Mouse (Mus musculus) kidney, embryonic 16.5 days (tissue): ENCODE data around the gene Stk24. TPM values are rescaled to one million over a fixed set of nuclear protein-coding genes. Genes with fewer than 3 reads are reported as not detected.

ENCODE experiments used
- ATAC-seq: fragments of 200-750 bp; cut with Nextera tagmentation; 2 replicates; pipeline ENCODE4 v1.8.0; 2017; ENCODE audit warnings: moderate TSS enrichment; ENCODE audit not compliant: low FRiP score, low TSS enrichment
- H3K27ac ChIP-seq: fragments of 300-500 bp; sonication (generic); 2 replicates; pipeline ENCODE4 v1.5.1; 2014; ENCODE audit warnings: low read length
- H3K27me3 ChIP-seq: fragments of 300-500 bp; sonication (generic); 2 replicates; pipeline ENCODE4 v1.6.1; 2014; ENCODE audit warnings: low read length, control low read depth, mixed read lengths; ENCODE audit not compliant: insufficient read depth
- H3K36me3 ChIP-seq: fragments of 300-500 bp; sonication (generic); 2 replicates; pipeline ENCODE4 v1.6.1; 2014; ENCODE audit warnings: low read length, control low read depth, mixed read lengths; ENCODE audit not compliant: insufficient read depth
- H3K4me1 ChIP-seq: fragments of 300-500 bp; sonication (generic); 2 replicates; pipeline ENCODE4 v1.6.1; 2014; ENCODE audit warnings: low read length, control low read depth, mixed read lengths; ENCODE audit not compliant: insufficient read depth
- H3K4me2 ChIP-seq: fragments of 300-500 bp; sonication (generic); replicated peaks from 2 replicates; pipeline ENCODE4 v1.6.1; 2014; ENCODE audit warnings: low read depth, low read length
- H3K4me3 ChIP-seq: fragments of 300-500 bp; sonication (generic); 2 replicates; pipeline ENCODE4 v1.5.1; 2014; ENCODE audit warnings: mild to moderate bottlenecking, low read length
- H3K9ac ChIP-seq: fragments of 300-500 bp; sonication (generic); replicated peaks from 2 replicates; pipeline ENCODE4 v1.6.1; 2014; ENCODE audit warnings: low read length
- H3K9me3 ChIP-seq: fragments of 300-500 bp; sonication (generic); 2 replicates; pipeline ENCODE4 v1.6.1; 2016; ENCODE audit warnings: low read length, control low read depth
- WGBS: fragments of 180-500 bp; shearing (Covaris S2); extraction: QIAGEN DNeasy Blood & Tissue Kit; methylation state at CpG from one replicate; pipeline ENCODE4 v1.1.7; 2014; 5-methylcytosine and 5-hydroxymethylcytosine counted together
- polyA plus RNA-seq: library from polyadenylated mRNA; unstranded; fragments of >200 nt; fragmentation: Nextera tagmentation; extraction: Ambion mirVana; gene quantifications from 2 replicates; pipeline ENCODE4 v1.2.1, GENCODE M21; 2015

The Stk24 gene
- polyA plus RNA-seq, 1 experiment from 2014 or later: 34.8 TPM

GRCm38 (mm10) chr14:121324521-121325330, 55.1 kb downstream of the Stk24 start:
- Histone ChIP-seq H3K4me2 (no peak overlapping the region), H3K27me3 (no peaks in the 10 kb centered on the region), H3K27ac (no peak overlapping the region), H3K4me1 (peaks cover 27% of the 10 kb centered on the region), H3K4me3 (no peak overlapping the region), H3K36me3 (no peaks in the 10 kb centered on the region), H3K9ac (no peak overlapping the region), H3K9me3 (no peaks in the 10 kb centered on the region)
- no peak for ATAC-seq
- 64% methylated on average over 17 of the region's 17 CpGs for WGBS

GRCm38 (mm10) chr14:121322641-121323040, 57.2 kb downstream of the Stk24 start:
- 81% methylated on average over 7 of the region's 7 CpGs for WGBS
- Histone ChIP-seq H3K36me3 (no peaks in the 10 kb centered on the region), H3K9me3 (0 out of 2 replicates have a peak, but pooled peaks cover 3% of the 10 kb centered on the region), H3K9ac (no peak overlapping the region), H3K27ac (no peak overlapping the region), H3K4me1 (peaks cover 18% of the 10 kb centered on the region), H3K4me3 (no peak overlapping the region), H3K4me2 (no peak overlapping the region), H3K27me3 (no peaks in the 10 kb centered on the region)
- ATAC-seq: no peak

- Histone ChIP-seq H3K4me3 (no peak overlapping the region), H3K4me1 (peaks cover 22% of the 10 kb centered on the region), H3K9me3 (0 out of 2 replicates have a peak, but pooled peaks cover 3% of the 10 kb centered on the region), H3K27me3 (no peaks in the 10 kb centered on the region), H3K27ac (no peak overlapping the region), H3K4me2 (no peak overlapping the region), H3K36me3 (no peaks in the 10 kb centered on the region), H3K9ac (no peak overlapping the region)
- ATAC-seq: no peak
- WGBS: 83% methylated on average over 5 of the region's 5 CpGs
These were observed 57.7 kb downstream of the Stk24 start for GRCm38 (mm10) chr14:121322150-121322549.

GRCm38 (mm10) chr14:121318382-121318781, 61.4 kb downstream of the Stk24 start:
- 0 out of 2 replicates have a peak, but pooled peaks cover 3% of the 10 kb centered on the region for H3K9me3 ChIP-seq
- 62% methylated on average over 5 of the region's 5 CpGs for WGBS
- no peaks in the 10 kb centered on the region for H3K36me3 ChIP-seq
- H3K27me3 ChIP-seq: no peaks in the 10 kb centered on the region
- no peak overlapping the region for H3K27ac ChIP-seq
- no peak for ATAC-seq
- H3K4me3 ChIP-seq: no peak overlapping the region
- H3K4me1 ChIP-seq: peaks cover 30% of the 10 kb centered on the region
- H3K9ac ChIP-seq: no peak overlapping the region
- no peak overlapping the region for H3K4me2 ChIP-seq

- 77% methylated on average over 3 of the region's 3 CpGs for WGBS
- Histone ChIP-seq H3K4me3 (no peak overlapping the region), H3K27ac (no peak overlapping the region), H3K9ac (no peak overlapping the region), H3K27me3 (no peaks in the 10 kb centered on the region), H3K36me3 (no peaks in the 10 kb centered on the region), H3K9me3 (0 out of 2 replicates have a peak, but pooled peaks cover 3% of the 10 kb centered on the region), H3K4me2 (no peak overlapping the region), H3K4me1 (peaks cover 26% of the 10 kb centered on the region)
- ATAC-seq: peak; percentile 69; the same call in 1 of the 2 replicates
These were observed 62.5 kb downstream of the Stk24 start for GRCm38 (mm10) chr14:121317312-121317671.

GRCm38 (mm10) chr14:121316631-121317311, 63.0 kb downstream of the Stk24 start:
- Histone ChIP-seq H3K9me3 (0 out of 2 replicates have a peak, but pooled peaks cover 3% of the 10 kb centered on the region), H3K4me2 (no peak overlapping the region), H3K36me3 (no peaks in the 10 kb centered on the region), H3K4me3 (no peak overlapping the region), H3K27ac (no peak overlapping the region), H3K9ac (no peak overlapping the region), H3K27me3 (no peaks in the 10 kb centered on the region), H3K4me1 (peaks cover 26% of the 10 kb centered on the region)
- no peak for ATAC-seq
- WGBS: 51% methylated on average over 13 of the region's 13 CpGs

GRCm38 (mm10) chr14:121316136-121316535, 63.7 kb downstream of the Stk24 start:
- no peak for ATAC-seq
- Histone ChIP-seq H3K9ac (no peak overlapping the region), H3K9me3 (0 out of 2 replicates have a peak, but pooled peaks cover 3% of the 10 kb centered on the region), H3K27ac (0 out of 2 replicates have a peak overlapping the region, but pooled peaks have one; percentile 20), H3K36me3 (no peaks in the 10 kb centered on the region), H3K27me3 (no peaks in the 10 kb centered on the region), H3K4me3 (no peak overlapping the region), H3K4me2 (no peak overlapping the region), H3K4me1 (peaks cover 26% of the 10 kb centered on the region)
- WGBS: 48% methylated on average over 5 of the region's 5 CpGs

GRCm38 (mm10) chr14:121314934-121315333, 64.9 kb downstream of the Stk24 start:
- Histone ChIP-seq H3K4me2 (no peak overlapping the region), H3K4me3 (no peak overlapping the region), H3K4me1 (peaks cover 36% of the 10 kb centered on the region), H3K36me3 (no peaks in the 10 kb centered on the region), H3K9ac (no peak overlapping the region), H3K9me3 (0 out of 2 replicates have a peak, but pooled peaks cover 3% of the 10 kb centered on the region), H3K27me3 (no peaks in the 10 kb centered on the region), H3K27ac (no peak overlapping the region)
- ATAC-seq: peak; percentile 13; the same call in 1 of the 2 replicates
- 80% methylated on average over 3 of the region's 3 CpGs for WGBS

GRCm38 (mm10) chr14:121313283-121313682, 66.5 kb downstream of the Stk24 start:
- Histone ChIP-seq H3K27me3 (no peaks in the 10 kb centered on the region), H3K9ac (no peak overlapping the region), H3K9me3 (no peaks in the 10 kb centered on the region), H3K27ac (no peak overlapping the region), H3K4me3 (no peak overlapping the region), H3K4me2 (no peak overlapping the region), H3K4me1 (peaks cover 44% of the 10 kb centered on the region), H3K36me3 (no peaks in the 10 kb centered on the region)
- ATAC-seq: no peak
- 90% methylated on average over 10 of the region's 10 CpGs for WGBS

- H3K4me3 ChIP-seq: no peak overlapping the region
- no peaks in the 10 kb centered on the region for H3K9me3 ChIP-seq
- 89% methylated on average over 2 of the region's 2 CpGs for WGBS
- H3K27ac ChIP-seq: no peak overlapping the region
- H3K36me3 ChIP-seq: peaks cover 4% of the 10 kb centered on the region; the same call in 1 of the 2 replicates
- H3K4me1 ChIP-seq: peaks cover 35% of the 10 kb centered on the region
- H3K27me3 ChIP-seq: no peaks in the 10 kb centered on the region
- ATAC-seq: no peak
- no peak overlapping the region for H3K4me2 ChIP-seq
- no peak overlapping the region for H3K9ac ChIP-seq
These were observed 68.7 kb downstream of the Stk24 start for GRCm38 (mm10) chr14:121311083-121311482.
